ENCODE assay signal across 8 mouse cellular contexts in the genomic region with DNA sequence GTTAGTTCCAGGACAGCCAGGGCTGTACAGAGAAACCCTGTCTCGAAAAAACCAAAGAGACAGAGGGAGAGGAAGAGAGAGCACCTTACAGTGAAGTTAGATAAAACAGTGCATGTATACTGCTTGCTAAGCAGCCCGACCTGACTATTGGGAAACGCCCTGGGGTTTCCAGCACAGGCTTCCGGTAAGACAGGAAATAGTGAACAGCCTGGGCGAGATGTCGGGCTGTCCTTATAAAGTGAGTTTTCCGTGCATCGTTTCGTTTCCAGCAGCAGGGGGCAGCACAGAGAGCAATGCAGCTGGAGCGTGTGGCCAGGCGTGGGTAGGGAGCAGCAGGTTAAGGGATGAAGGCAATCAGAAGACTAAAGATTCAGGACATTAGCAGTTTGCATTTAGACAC. TPM values are rescaled to one million over a fixed set of nuclear protein-coding genes. Genes with fewer than 3 reads are reported as not detected.
DNase-seq lines count a peak whose midpoint lies in the region; ATAC-seq and TF ChIP-seq lines count a peak whose summit lies in the region.

No protein-coding gene starts in this region.

- H3K79me2 ChIP-seq in heart, adult 2 months (replicated peaks; ENCODE audit: control insufficient read depth, insufficient read depth, low read length): no peaks in the 10 kb centered on the region

- WGBS in embryonic facial prominence, embryonic 10.5 days: 22% methylated on average over 11 of the region's 11 CpGs
- 6% methylated on average over 11 of the region's 11 CpGs for WGBS in heart, adult 2 months
- 20% methylated on average over 11 of the region's 11 CpGs for WGBS in limb, embryonic 12.5 days
- 25% methylated on average over 11 of the region's 11 CpGs for WGBS in midbrain, embryonic 13.5 days
- WGBS in small intestine, adult 2 months: 7% methylated on average over 11 of the region's 11 CpGs

- H3K27me3 ChIP-seq in embryonic facial prominence, embryonic 10.5 days (replicated peaks; ENCODE audit: low read depth, poor library complexity, severe bottlenecking): no peaks in the 10 kb centered on the region
- H3K27me3 ChIP-seq in heart, adult 2 months (ENCODE audit: control insufficient read depth, insufficient read depth, low read length): no peaks in the 10 kb centered on the region
- no peaks in the 10 kb centered on the region for H3K27me3 ChIP-seq in limb, embryonic 12.5 days
- H3K27me3 ChIP-seq in midbrain, embryonic 13.5 days: no peaks in the 10 kb centered on the region
- H3K27me3 ChIP-seq in small intestine, adult 2 months (ENCODE audit: control insufficient read depth, insufficient read depth, low read length): no peaks in the 10 kb centered on the region

- peak; percentile 44; the same call in 1 of the 2 replicates for TF ChIP-seq POLR2A in heart, adult 2 months (IDR thresholded peaks at IDR 0.05; ENCODE audit: insufficient read depth, low read depth, low read length)
- no peak for TF ChIP-seq POLR2A in small intestine, adult 2 months (IDR thresholded peaks at IDR 0.05; ENCODE audit: low read depth, low read length)

- peak; percentile 88 for TF ChIP-seq CTCF in heart, adult 2 months (IDR thresholded peaks at IDR 0.05)
- peak; percentile 86; the same call in 1 of the 2 replicates for TF ChIP-seq CTCF in small intestine, adult 2 months (IDR thresholded peaks at IDR 0.05; ENCODE audit: extremely low read depth, insufficient read length, insufficient replicate concordance, low read depth, low read length)

- H3K4me1 ChIP-seq in embryonic facial prominence, embryonic 10.5 days: peaks cover 18% of the 10 kb centered on the region
- peaks cover 1% of the 10 kb centered on the region; the same call in 1 of the 2 replicates for H3K4me1 ChIP-seq in heart, adult 2 months (ENCODE audit: control insufficient read depth, insufficient read depth, low read length)
- no peaks in the 10 kb centered on the region for H3K4me1 ChIP-seq in limb, embryonic 12.5 days (replicated peaks)
- H3K4me1 ChIP-seq in midbrain, embryonic 13.5 days (replicated peaks): no peaks in the 10 kb centered on the region
- H3K4me1 ChIP-seq in small intestine, adult 2 months (ENCODE audit: control insufficient read depth, insufficient read depth, insufficient read length, low read length): peaks cover 2% of the 10 kb centered on the region; the same call in 1 of the 2 replicates

- no peaks in the 10 kb centered on the region for H3K9me3 ChIP-seq in embryonic facial prominence, embryonic 10.5 days
- H3K9me3 ChIP-seq in limb, embryonic 12.5 days: no peaks in the 10 kb centered on the region
- H3K9me3 ChIP-seq in midbrain, embryonic 13.5 days: no peaks in the 10 kb centered on the region

- intact Hi-C loops in heart, adult 2 months (cut with DNase I): loop anchor here (2.0 to 10.0 kb wide), 2 partner anchors 45 to 259 kb away; a partner anchor contains a TSS

- H3K9ac ChIP-seq in heart, adult 2 months (ENCODE audit: low read depth, low read length): no peak overlapping the region
- no peak overlapping the region for H3K9ac ChIP-seq in limb, embryonic 12.5 days (replicated peaks)
- no peak overlapping the region for H3K9ac ChIP-seq in midbrain, embryonic 13.5 days (replicated peaks)

- peak; percentile 89 for TF ChIP-seq EP300 in heart, adult 2 months (IDR thresholded peaks at IDR 0.05; ENCODE audit: insufficient read depth, low read depth, low read length)

- no peak overlapping the region for H3K4me3 ChIP-seq in embryonic facial prominence, embryonic 10.5 days
- H3K4me3 ChIP-seq in heart, adult 2 months: no peak overlapping the region; the same call in 1 of the 2 replicates
- H3K4me3 ChIP-seq in limb, embryonic 12.5 days (replicated peaks): no peak overlapping the region
- no peak overlapping the region for H3K4me3 ChIP-seq in midbrain, embryonic 13.5 days (replicated peaks)
- H3K4me3 ChIP-seq in small intestine, adult 2 months (ENCODE audit: low read depth, low read length): no peak overlapping the region

- peak; percentile 28 to 55 for DNase-seq in urinary bladder, adult 18-20 months (ENCODE audit: low spot score in 2 of 2)
- DNase-seq in urinary bladder, postnatal 10 days (ENCODE audit: low spot score): no peak
- peak; percentile 81 for DNase-seq in embryonic facial prominence, embryonic 10.5 days (ENCODE audit: low spot score)
- DNase-seq in heart, adult 2 months: peak; percentile 76 to 85
- peak; percentile 71 for DNase-seq in kidney, adult 18-20 months

- no peak overlapping the region for H3K27ac ChIP-seq in embryonic facial prominence, embryonic 10.5 days (replicated peaks)
- H3K27ac ChIP-seq in heart, adult 2 months: peak overlapping the region; percentile 32; the same call in 1 of the 2 replicates
- H3K27ac ChIP-seq in limb, embryonic 12.5 days: no peak overlapping the region
- no peak overlapping the region for H3K27ac ChIP-seq in midbrain, embryonic 13.5 days
- peak overlapping the region; percentile 71 for H3K27ac ChIP-seq in small intestine, adult 2 months (ENCODE audit: insufficient read depth, low read depth, low read length)

- peak; percentile 71; the same call in 1 of the 2 replicates for ATAC-seq in limb, embryonic 12.5 days (ENCODE audit: insufficient number of reproducible peaks, insufficient read depth, low FRiP score, low TSS enrichment, low read depth)
- ATAC-seq in midbrain, embryonic 13.5 days: peak; percentile 58

- no peak overlapping the region for H3K4me2 ChIP-seq in limb, embryonic 12.5 days
- no peak overlapping the region for H3K4me2 ChIP-seq in midbrain, embryonic 13.5 days (replicated peaks)

- H3K36me3 ChIP-seq in embryonic facial prominence, embryonic 10.5 days (replicated peaks): no peaks in the 10 kb centered on the region
- H3K36me3 ChIP-seq in heart, adult 2 months (ENCODE audit: control insufficient read depth, insufficient read depth, low read length): no peaks in the 10 kb centered on the region
- no peaks in the 10 kb centered on the region for H3K36me3 ChIP-seq in limb, embryonic 12.5 days
- H3K36me3 ChIP-seq in midbrain, embryonic 13.5 days: no peaks in the 10 kb centered on the region
- no peaks in the 10 kb centered on the region for H3K36me3 ChIP-seq in small intestine, adult 2 months (ENCODE audit: control insufficient read depth, insufficient read depth, low read length)

RNA-seq across cellular contexts. Expression of a gene that starts 23.0 kb away (rescaled TPM):
- polyA plus RNA-seq in embryonic facial prominence, embryonic 10.5 days (2016; fragmentation: Nextera tagmentation; extraction: Ambion mirVana): 13.1 and 13.6 TPM in 2 replicates
- total RNA-seq in heart, adult 2 months (2021): 10 to 100 TPM; 36.6 to 39.3 TPM
- 26.2 and 35.7 TPM in 2 replicates for polyA plus RNA-seq in heart, adult 2 months (2012; rRNA removed)
- polyA plus RNA-seq in limb, embryonic 12.5 days (2016; fragmentation: Nextera tagmentation; extraction: Ambion mirVana): 10.3 and 10.4 TPM in 2 replicates
- polyA plus RNA-seq in midbrain, embryonic 13.5 days (2015; fragmentation: Nextera tagmentation; extraction: Ambion mirVana): 32.9 and 33.6 TPM in 2 replicates
- polyA plus RNA-seq in small intestine, adult 2 months (2012; rRNA removed): 68.7 and 85.9 TPM in 2 replicates

RNA-seq across cellular contexts. Expression of a gene that starts 49.4 kb away (rescaled TPM):
- 6,156 and 6,219 TPM in 2 replicates for polyA plus RNA-seq in embryonic facial prominence, embryonic 10.5 days (2016; fragmentation: Nextera tagmentation; extraction: Ambion mirVana)
- 100 to 1,000 TPM; 304 to 328 TPM for total RNA-seq in heart, adult 2 months (2021)
- polyA plus RNA-seq in heart, adult 2 months (2012; rRNA removed): 298 and 449 TPM in 2 replicates
- polyA plus RNA-seq in limb, embryonic 12.5 days (2016; fragmentation: Nextera tagmentation; extraction: Ambion mirVana): 5,590 and 5,882 TPM in 2 replicates
- 3,782 and 3,914 TPM in 2 replicates for polyA plus RNA-seq in midbrain, embryonic 13.5 days (2015; fragmentation: Nextera tagmentation; extraction: Ambion mirVana)
- polyA plus RNA-seq in small intestine, adult 2 months (2012; rRNA removed): 275 and 276 TPM in 2 replicates

Comparison
In these comparisons a context has a peak if more than half of its experiments do, and no peak if none do; other contexts are left out.
1. H3K27ac ChIP-seq: peak in heart, adult 2 months (single experiment) and small intestine, adult 2 months (single experiment); none in embryonic facial prominence, embryonic 10.5 days (single experiment), limb, embryonic 12.5 days (single experiment) and midbrain, embryonic 13.5 days (single experiment).